Mouse (Mus musculus) erythroblast, embryonic 14.5 days (primary cell): ENCODE data around the gene Bag6. TPM values are rescaled to one million over a fixed set of nuclear protein-coding genes. Genes with fewer than 3 reads are reported as not detected.

ENCODE experiments used
- H3K27me3 ChIP-seq: 2 replicates; pipeline ENCODE4 v1.6.1; 2012; ENCODE audit warnings: inconsistent platforms; ENCODE audit not compliant: control insufficient read depth
- H3K36me3 ChIP-seq: 2 replicates; pipeline ENCODE4 v1.6.1; 2012; ENCODE audit warnings: mild to moderate bottlenecking, inconsistent platforms; ENCODE audit not compliant: control insufficient read depth
- H3K4me1 ChIP-seq: 2 replicates; pipeline ENCODE4 v1.6.1; 2012; ENCODE audit warnings: inconsistent platforms; ENCODE audit not compliant: control insufficient read depth
- H3K4me3 ChIP-seq: replicated peaks from 2 replicates; pipeline ENCODE3; 2012; ENCODE audit warnings: moderate library complexity, mild to moderate bottlenecking, inconsistent platforms
- H3K9me3 ChIP-seq: 2 replicates; pipeline ENCODE4 v1.6.1; 2012; ENCODE audit warnings: low read length, inconsistent platforms, mixed read lengths; ENCODE audit not compliant: control insufficient read depth
- GATA1 ChIP-seq: IDR thresholded peaks from 2 replicates; pipeline ENCODE4 v1.6.1; 2012; ENCODE audit warnings: low read length, inconsistent platforms, mixed read lengths
- TAL1 ChIP-seq: IDR thresholded peaks from 3 replicates; pipeline ENCODE4 v1.6.1; 2012; ENCODE audit warnings: low read length, inconsistent platforms, mixed read lengths
- polyA plus RNA-seq: library from polyadenylated mRNA; stranded (reverse); fragments of >175 nt; gene quantifications from 2 replicates; pipeline ENCODE4 v1.2.3, GENCODE M21; 2012

Gene Bag6
- polyA plus RNA-seq, 1 experiment, result 102 TPM

- Histone ChIP-seq H3K27me3 (no peaks in the 10 kb centered on the region), H3K4me1 (peaks cover 26% of the 10 kb centered on the region), H3K36me3 (peaks cover 70% of the 10 kb centered on the region), H3K9me3 (peaks cover 9% of the 10 kb centered on the region), H3K4me3 (no peak overlapping the region)
- TF ChIP-seq TAL1 (no peak), GATA1 (no peak)
Observed at GRCm38 (mm10) chr17:35139269-35139668, 4.3 kb downstream of the Bag6 start.

GRCm38 (mm10) chr17:35140490-35140996, 5.6 kb downstream of the Bag6 start:
- Histone ChIP-seq H3K36me3 (peaks cover 83% of the 10 kb centered on the region), H3K9me3 (peaks cover 9% of the 10 kb centered on the region), H3K4me3 (no peak overlapping the region), H3K4me1 (peaks cover 23% of the 10 kb centered on the region), H3K27me3 (no peaks in the 10 kb centered on the region)
- TF ChIP-seq GATA1 (no peak), TAL1 (no peak)

DNA sequence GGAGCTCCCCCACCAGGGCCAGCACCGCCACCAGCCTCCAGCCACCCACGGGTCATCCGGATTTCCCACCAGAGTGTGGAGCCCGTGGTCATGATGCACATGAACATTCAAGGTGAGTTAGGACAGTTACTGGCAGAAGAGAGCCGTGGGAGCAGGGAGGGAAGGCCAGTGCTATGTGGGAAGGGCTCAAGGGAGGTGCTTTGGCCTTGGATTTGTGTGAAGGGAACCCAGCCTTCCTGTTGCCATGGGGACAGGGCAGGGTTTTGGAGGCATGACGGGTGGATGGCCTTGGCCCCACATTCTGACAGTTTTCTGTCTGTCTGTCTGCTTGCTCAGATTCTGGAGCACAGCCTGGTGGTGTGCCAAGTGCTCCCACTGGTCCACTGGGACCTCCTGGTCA, 7.0 kb downstream of the Bag6 start:
- no peak overlapping the region for H3K4me3 ChIP-seq
- H3K27me3 ChIP-seq, result no peaks in the 10 kb centered on the region
- no peak for TF ChIP-seq TAL1
- TF ChIP-seq GATA1, result no peak
- H3K36me3 ChIP-seq, result peaks cover 95% of the 10 kb centered on the region
- H3K4me1 ChIP-seq, result peaks cover 9% of the 10 kb centered on the region
- peaks cover 9% of the 10 kb centered on the region for H3K9me3 ChIP-seq

DNA sequence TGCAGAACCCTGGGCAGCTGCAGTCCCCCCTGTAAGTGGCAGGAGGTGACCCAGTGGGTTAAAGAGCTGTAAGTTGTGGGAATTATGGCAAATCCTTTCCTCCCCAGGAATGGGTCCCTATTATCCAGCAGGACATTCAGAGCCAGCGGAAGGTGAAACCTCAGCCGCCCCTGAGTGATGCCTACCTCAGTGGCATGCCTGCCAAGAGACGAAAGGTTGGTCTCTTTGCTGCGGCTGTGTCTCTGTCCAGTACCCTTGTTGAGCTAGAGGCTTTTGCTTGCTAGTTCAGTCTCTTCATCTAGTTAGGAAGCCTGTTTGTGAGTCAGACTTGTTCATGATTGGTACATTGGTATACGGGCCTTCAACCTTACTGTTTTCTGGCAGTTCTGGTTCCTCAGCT, 11.2 kb downstream of the Bag6 start:
- Histone ChIP-seq H3K9me3 (peaks cover 9% of the 10 kb centered on the region), H3K4me3 (no peak overlapping the region), H3K36me3 (peaks cover 99% of the 10 kb centered on the region), H3K27me3 (no peaks in the 10 kb centered on the region), H3K4me1 (peaks cover 9% of the 10 kb centered on the region)
- TF ChIP-seq TAL1 (no peak), GATA1 (no peak)

GRCm38 (mm10) chr17:35147348-35147747, 12.4 kb downstream of the Bag6 start:
- Histone ChIP-seq H3K4me3 (no peak overlapping the region), H3K27me3 (no peaks in the 10 kb centered on the region), H3K36me3 (peaks cover 99% of the 10 kb centered on the region), H3K4me1 (peaks cover 15% of the 10 kb centered on the region), H3K9me3 (peaks cover 9% of the 10 kb centered on the region)
- TF ChIP-seq TAL1 (no peak), GATA1 (no peak)

- Histone ChIP-seq H3K36me3 (peaks cover 99% of the 10 kb centered on the region), H3K4me1 (peaks cover 18% of the 10 kb centered on the region), H3K9me3 (peaks cover 6% of the 10 kb centered on the region), H3K4me3 (no peak overlapping the region), H3K27me3 (no peaks in the 10 kb centered on the region)
- TF ChIP-seq TAL1, result no peak
- TF ChIP-seq GATA1, result no peak
Observed at GRCm38 (mm10) chr17:35147922-35148639, 13.1 kb downstream of the Bag6 start.

GRCm38 (mm10) chr17:35152121-35152520, 17.1 kb downstream of the Bag6 start:
- Histone ChIP-seq H3K27me3 (no peaks in the 10 kb centered on the region), H3K36me3 (peaks cover 99% of the 10 kb centered on the region), H3K9me3 (no peaks in the 10 kb centered on the region), H3K4me3 (no peak overlapping the region), H3K4me1 (peaks cover 18% of the 10 kb centered on the region)
- no peak for TF ChIP-seq TAL1
- TF ChIP-seq GATA1, result no peak

GRCm38 (mm10) chr17:35153077-35153476, 18.1 kb downstream of the Bag6 start:
- TF ChIP-seq TAL1, result no peak
- no peak for TF ChIP-seq GATA1
- peaks cover 99% of the 10 kb centered on the region for H3K36me3 ChIP-seq

DNA sequence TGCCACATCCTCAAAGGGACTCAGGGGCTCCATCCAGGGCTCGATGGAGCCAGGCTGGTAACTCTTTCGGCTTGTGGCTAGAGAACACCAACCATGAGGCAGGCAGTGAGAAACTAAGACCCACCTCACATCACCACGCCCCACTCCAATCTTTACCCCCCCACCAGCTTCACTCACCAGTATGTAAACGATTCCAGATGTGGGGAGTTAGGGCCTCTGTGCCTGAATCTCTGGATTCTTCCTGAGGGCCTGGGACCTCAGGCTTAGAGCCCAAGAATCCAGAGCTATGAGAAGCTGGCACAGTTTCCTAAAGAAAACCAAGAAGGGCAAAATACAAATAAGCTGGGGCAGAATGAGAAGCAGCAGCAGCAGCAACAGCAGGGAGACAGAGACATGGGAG, 19.0 kb downstream of the Bag6 start:
- Histone ChIP-seq H3K27me3 (no peaks in the 10 kb centered on the region), H3K4me3 (no peak overlapping the region), H3K4me1 (peaks cover 18% of the 10 kb centered on the region), H3K9me3 (no peaks in the 10 kb centered on the region), H3K36me3 (peaks cover 99% of the 10 kb centered on the region)
- TF ChIP-seq TAL1 (no peak), GATA1 (no peak)

More at GRCm38 (mm10) chr17:35153077-35153476, 18.1 kb downstream of the Bag6 start:
- no peak overlapping the region for H3K4me3 ChIP-seq
- no peaks in the 10 kb centered on the region for H3K27me3 ChIP-seq
- H3K4me1 ChIP-seq, result peaks cover 18% of the 10 kb centered on the region
- H3K9me3 ChIP-seq, result no peaks in the 10 kb centered on the region
